Mouse (Mus musculus) natural killer cell, adult 2 months (primary cell): ENCODE measurements around the gene Krba1.

Source experiments
- DNase-seq, 2 experiments: peaks; one replicate each; pipeline ENCODE4 v3.0.0; 2022; ENCODE audit warnings: low spot score in 2 of 2

Krba1 gene

GRCm38 (mm10) chr6:48452151-48452550, 56.8 kb downstream of the Krba1 start:
- DNase-seq = no peak

GRCm38 (mm10) chr6:48452771-48453170, 57.4 kb downstream of the Krba1 start:
- no peak for DNase-seq

GRCm38 (mm10) chr6:48464966-48465679, 69.7 kb downstream of the Krba1 start:
- no peak for DNase-seq

GRCm38 (mm10) chr6:48466715-48467114, 71.3 kb downstream of the Krba1 start:
- DNase-seq = no peak

GRCm38 (mm10) chr6:48467490-48467889, 72.1 kb downstream of the Krba1 start:
- DNase-seq = no peak
